Mouse (Mus musculus) embryonic stem cell, embryonic (primary cell): ENCODE data around the gene Ntn1.

ENCODE experiments used
- CTCF ChIA-PET, 4 experiments: fragments of 300-600 bp in 2 of 4; fragments of 350-600 bp in 2 of 4; sonication (Branson Sonifier 250); formaldehyde crosslinking; loops; one replicate each; lab custom pipeline; 2022; ENCODE audit warnings: inconsistent platforms in 2 of 4; lab: Charles Lee
- POLR2A ChIA-PET, 4 experiments: fragments of 300-600 bp in 2 of 4; fragments of 350-600 bp in 2 of 4; sonication (Branson Sonifier 250); formaldehyde crosslinking; loops; one replicate each; lab custom pipeline; 2022; ENCODE audit warnings: antibody characterized with exemption in 4 of 4, inconsistent platforms in 1 of 4; lab: Charles Lee

The Ntn1 gene

GRCm38 (mm10) chr11:68339331-68339730, 61.3 kb downstream of the Ntn1 start:
- POLR2A ChIA-PET = interaction anchor here in 3 of 4 experiments (0.6 to 1.9 kb wide), 5 partner anchors 9 to 204 kb away, joined by 3 to 4 read pairs (median 4); no protein-coding TSS in a partner anchor
- CTCF ChIA-PET = interaction anchor here in 1 of 4 experiments (0.6 kb wide), 1 partner anchor 503 kb away, joined by 4 read pairs; no protein-coding TSS in a partner anchor

- POLR2A ChIA-PET = interaction anchor here in 1 of 4 experiments (2.0 kb wide), 1 partner anchor 11 kb away, joined by 10 read pairs; no protein-coding TSS in a partner anchor
Measured at GRCm38 (mm10) chr11:68331676-68332265, 68.9 kb downstream of the Ntn1 start.

GRCm38 (mm10) chr11:68331117-68331437, 69.5 kb downstream of the Ntn1 start:
- ChIA-PET CTCF (interaction anchor here in 1 of 4 experiments (1.7 kb wide), 1 partner anchor 11 kb away, joined by 6 read pairs; no protein-coding TSS in a partner anchor), POLR2A (interaction anchor here in 1 of 4 experiments (2.0 kb wide), 1 partner anchor 11 kb away, joined by 10 read pairs; no protein-coding TSS in a partner anchor)

More at GRCm38 (mm10) chr11:68331676-68332265, 68.9 kb downstream of the Ntn1 start:
- CTCF ChIA-PET = interaction anchor here in 1 of 4 experiments (0.6 kb wide), 1 partner anchor 238 kb away, joined by 6 read pairs; no protein-coding TSS in a partner anchor

- POLR2A ChIA-PET = interaction anchor here in 2 of 4 experiments (0.7 to 0.9 kb wide), 3 partner anchors 10 to 1250 kb away, joined by 3 to 10 read pairs (median 4); no protein-coding TSS in a partner anchor
- CTCF ChIA-PET = interaction anchor here in 1 of 4 experiments (0.6 to 1.7 kb wide), 3 partner anchors 11 to 119 kb away, joined by 3 to 6 read pairs (median 4); no protein-coding TSS in a partner anchor
Measured at GRCm38 (mm10) chr11:68330398-68331116, 70.1 kb downstream of the Ntn1 start.

GRCm38 (mm10) chr11:68324863-68325262, 75.8 kb downstream of the Ntn1 start:
- CTCF ChIA-PET = interaction anchor here in 1 of 4 experiments (0.6 kb wide), 1 partner anchor 238 kb away, joined by 4 read pairs; no protein-coding TSS in a partner anchor

GRCm38 (mm10) chr11:68321417-68321816, 79.2 kb downstream of the Ntn1 start:
- CTCF ChIA-PET = no interaction called here
- POLR2A ChIA-PET = interaction anchor here in 2 of 4 experiments (0.7 to 1.4 kb wide), 4 partner anchors 13 to 458 kb away, joined by 3 read pairs; no protein-coding TSS in a partner anchor

More at GRCm38 (mm10) chr11:68324863-68325262, 75.8 kb downstream of the Ntn1 start:
- POLR2A ChIA-PET = interaction anchor here in 2 of 4 experiments (0.8 to 1.6 kb wide), 6 partner anchors 9 to 48 kb away, joined by 3 to 5 read pairs (median 3); no protein-coding TSS in a partner anchor

GRCm38 (mm10) chr11:68315551-68316130, 85.0 kb downstream of the Ntn1 start:
- ChIA-PET POLR2A (interaction anchor here in 1 of 4 experiments (0.5 kb wide), 1 partner anchor 29 kb away, joined by 5 read pairs; no protein-coding TSS in a partner anchor), CTCF (no interaction called here)

- CTCF ChIA-PET = no interaction called here
- POLR2A ChIA-PET = interaction anchor here in 2 of 4 experiments (0.7 to 1.8 kb wide), 9 partner anchors 9 to 99 kb away, joined by 3 to 11 read pairs (median 3); no protein-coding TSS in a partner anchor
Measured at GRCm38 (mm10) chr11:68313861-68314260, 86.8 kb downstream of the Ntn1 start.

- POLR2A ChIA-PET = interaction anchor here in 3 of 4 experiments (0.6 to 1.8 kb wide), 9 partner anchors 8 to 60 kb away, joined by 3 to 11 read pairs (median 3); no protein-coding TSS in a partner anchor
Measured at GRCm38 (mm10) chr11:68313065-68313464, 87.6 kb downstream of the Ntn1 start.

GRCm38 (mm10) chr11:68308911-68309580, 91.6 kb downstream of the Ntn1 start:
- ChIA-PET CTCF (no interaction called here), POLR2A (interaction anchor here in 1 of 4 experiments (1.2 to 1.8 kb wide), 2 partner anchors 46 to 301 kb away, joined by 3 read pairs; no protein-coding TSS in a partner anchor)

More at GRCm38 (mm10) chr11:68313065-68313464, 87.6 kb downstream of the Ntn1 start:
- CTCF ChIA-PET = no interaction called here

- POLR2A ChIA-PET = interaction anchor here in 1 of 4 experiments (1.1 to 2.8 kb wide), 6 partner anchors 8 to 367 kb away, joined by 3 to 11 read pairs (median 4); no protein-coding TSS in a partner anchor
- CTCF ChIA-PET = interaction anchor here in 1 of 4 experiments (0.5 kb wide), 1 partner anchor 330 kb away, joined by 6 read pairs; no protein-coding TSS in a partner anchor
Measured at GRCm38 (mm10) chr11:68305997-68306396, 94.6 kb downstream of the Ntn1 start.

- POLR2A ChIA-PET = interaction anchor here in 2 of 4 experiments (0.8 to 1.5 kb wide), 5 partner anchors 12 to 71 kb away, joined by 3 to 4 read pairs (median 3); no protein-coding TSS in a partner anchor
- CTCF ChIA-PET = interaction anchor here in 1 of 4 experiments (1.3 kb wide), 1 partner anchor 18 kb away, joined by 3 read pairs; no protein-coding TSS in a partner anchor
Measured at GRCm38 (mm10) chr11:68302323-68302722, 98.3 kb downstream of the Ntn1 start.

GRCm38 (mm10) chr11:68301660-68302059, 99.0 kb downstream of the Ntn1 start:
- ChIA-PET POLR2A (interaction anchor here in 2 of 4 experiments (0.6 to 1.4 kb wide), 5 partner anchors 11 to 423 kb away, joined by 3 to 4 read pairs (median 4); no protein-coding TSS in a partner anchor), CTCF (no interaction called here)

- CTCF ChIA-PET = interaction anchor here in 1 of 4 experiments (0.6 kb wide), 1 partner anchor 685 kb away, joined by 3 read pairs; no protein-coding TSS in a partner anchor
Measured at GRCm38 (mm10) chr11:68295474-68295873, 105.1 kb downstream of the Ntn1 start.

GRCm38 (mm10) chr11:68290631-68291030, 110.0 kb downstream of the Ntn1 start:
- CTCF ChIA-PET = interaction anchor here in 1 of 4 experiments (0.6 kb wide), 1 partner anchor 110 kb away, joined by 3 read pairs; the partner anchor contains the start of gene Ntn1
- POLR2A ChIA-PET = interaction anchor here in 1 of 4 experiments (0.7 to 0.8 kb wide), 2 partner anchors 62 to 67 kb away, joined by 3 read pairs; no protein-coding TSS in a partner anchor

More at GRCm38 (mm10) chr11:68295474-68295873, 105.1 kb downstream of the Ntn1 start:
- POLR2A ChIA-PET = interaction anchor here in 1 of 4 experiments (1.4 kb wide), 1 partner anchor 9 kb away, joined by 3 read pairs; no protein-coding TSS in a partner anchor

- ChIA-PET POLR2A (interaction anchor here in 3 of 4 experiments (0.6 to 1.6 kb wide), 10 partner anchors 8 to 200 kb away, joined by 3 to 5 read pairs (median 3); no protein-coding TSS in a partner anchor), CTCF (no interaction called here)
Measured at GRCm38 (mm10) chr11:68287331-68287730, 113.3 kb downstream of the Ntn1 start.
